Mouse (Mus musculus): ENCODE results near the gene Gm49405. TPM values are rescaled to one million over a fixed set of nuclear protein-coding genes. Genes with fewer than 3 reads are reported as not detected.

The Gm49405 gene
- polyA plus RNA-seq, 1 experiment, result 3.1 TPM

DNA sequence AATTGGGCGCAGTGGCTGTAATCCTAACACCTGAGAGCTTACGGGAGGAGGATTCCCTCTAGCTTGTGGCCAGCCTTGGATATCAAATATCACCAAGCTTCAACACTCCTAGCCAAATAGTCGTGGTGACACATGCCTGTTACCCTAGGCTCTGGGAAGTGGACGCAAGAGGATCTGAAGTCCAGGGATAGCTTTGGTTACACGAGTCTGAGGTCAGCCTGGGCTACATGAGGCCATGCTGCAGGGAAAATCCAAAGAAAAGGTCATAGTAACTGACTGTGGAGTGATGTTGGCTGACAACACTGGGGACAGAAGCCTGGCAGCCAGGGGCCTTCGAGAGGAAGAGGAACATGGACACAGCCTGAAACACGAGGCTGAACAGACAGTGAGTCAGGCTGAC is 4.3 kb upstream of the Gm49405 start:
- H3K27ac ChIP-seq (ENCODE audit: insufficient read depth, low read length), result no peak overlapping the region
- H3K4me1 ChIP-seq (ENCODE audit: control insufficient read depth, insufficient read depth, low read length), result no peaks in the 10 kb centered on the region
- no peak overlapping the region for H3K4me3 ChIP-seq (ENCODE audit: insufficient read depth, low read length)
- no peak for TF ChIP-seq POLR2A (IDR thresholded peaks at IDR 0.05; ENCODE audit: extremely low read depth, insufficient read depth, low read length)
- no peak for TF ChIP-seq CTCF (IDR thresholded peaks at IDR 0.05; ENCODE audit: extremely low read depth, insufficient read depth, low read length)

DNA sequence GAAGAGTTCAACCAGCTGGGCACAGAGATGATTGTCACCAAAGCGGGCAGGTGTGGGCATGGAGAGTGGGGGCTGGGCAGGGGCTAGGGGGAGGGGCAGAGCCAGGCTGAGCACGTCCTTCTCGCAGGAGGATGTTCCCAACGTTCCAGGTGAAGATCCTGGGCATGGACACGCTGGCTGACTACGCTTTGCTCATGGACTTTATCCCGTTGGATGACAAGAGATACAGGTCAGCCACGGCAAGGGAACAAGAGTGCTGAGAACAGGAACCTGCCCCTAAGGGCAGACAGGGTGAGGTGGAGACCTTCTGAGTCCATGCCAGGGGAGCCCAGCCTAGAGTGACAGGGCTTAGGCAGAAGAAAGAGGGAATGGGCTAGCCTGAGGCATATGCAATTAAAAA is 3.7 kb upstream of the Gm49405 start:
- no peak overlapping the region for H3K27ac ChIP-seq (ENCODE audit: insufficient read depth, low read length)
- H3K4me1 ChIP-seq (ENCODE audit: control insufficient read depth, insufficient read depth, low read length), result no peaks in the 10 kb centered on the region
- H3K4me3 ChIP-seq (ENCODE audit: insufficient read depth, low read length), result no peak overlapping the region
- TF ChIP-seq POLR2A (IDR thresholded peaks at IDR 0.05; ENCODE audit: extremely low read depth, insufficient read depth, low read length), result no peak
- TF ChIP-seq CTCF (IDR thresholded peaks at IDR 0.05; ENCODE audit: extremely low read depth, insufficient read depth, low read length), result no peak

DNA sequence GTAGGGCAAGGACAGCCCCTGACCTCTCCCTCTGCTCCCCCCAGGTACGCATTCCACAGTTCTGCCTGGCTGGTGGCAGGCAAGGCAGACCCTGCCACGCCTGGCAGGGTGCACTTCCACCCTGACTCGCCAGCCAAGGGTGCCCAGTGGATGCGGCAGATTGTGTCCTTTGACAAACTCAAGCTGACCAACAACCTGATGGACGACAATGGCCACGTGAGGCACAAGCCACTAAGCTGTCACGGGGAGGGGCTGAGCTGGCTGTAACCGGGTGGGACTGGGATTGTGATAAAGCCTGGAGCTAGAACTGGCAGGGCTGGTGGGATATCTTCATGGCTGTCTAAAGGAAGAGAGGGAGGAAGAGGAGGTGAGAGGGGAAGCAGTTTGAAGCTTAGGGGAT is 3.2 kb upstream of the Gm49405 start:
- no peaks in the 10 kb centered on the region for H3K4me1 ChIP-seq (ENCODE audit: control insufficient read depth, insufficient read depth, low read length)
- H3K4me3 ChIP-seq (ENCODE audit: insufficient read depth, low read length), result no peak overlapping the region
- H3K27ac ChIP-seq (ENCODE audit: insufficient read depth, low read length), result no peak overlapping the region
- TF ChIP-seq CTCF (IDR thresholded peaks at IDR 0.05; ENCODE audit: extremely low read depth, insufficient read depth, low read length), result no peak
- TF ChIP-seq POLR2A (IDR thresholded peaks at IDR 0.05; ENCODE audit: extremely low read depth, insufficient read depth, low read length), result no peak

DNA sequence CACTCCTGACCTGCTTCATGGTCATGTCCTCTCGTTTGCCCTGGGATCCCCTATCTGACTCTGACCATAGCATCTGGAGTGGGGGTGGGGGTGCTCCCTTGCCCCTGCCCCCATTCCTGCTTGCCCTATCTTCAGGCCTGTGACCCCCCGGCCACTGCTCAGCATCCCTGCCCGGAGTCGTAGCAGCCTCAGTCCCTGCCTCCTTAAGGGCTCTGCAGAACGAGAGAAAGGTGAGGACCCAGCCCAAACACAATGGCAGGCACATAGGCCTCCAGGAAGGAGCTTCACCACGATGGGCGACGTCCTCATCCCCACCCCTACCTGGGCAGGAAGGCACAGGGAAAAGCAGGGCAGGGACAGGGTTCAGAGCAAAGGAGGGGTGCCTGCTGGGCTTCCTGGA is 2.1 kb upstream of the Gm49405 start:
- Histone ChIP-seq H3K27ac (ENCODE audit: insufficient read depth, low read length) (no peak overlapping the region), H3K4me3 (ENCODE audit: insufficient read depth, low read length) (no peak overlapping the region), H3K4me1 (ENCODE audit: control insufficient read depth, insufficient read depth, low read length) (no peaks in the 10 kb centered on the region)
- no peak for TF ChIP-seq CTCF (IDR thresholded peaks at IDR 0.05; ENCODE audit: extremely low read depth, insufficient read depth, low read length)
- no peak for TF ChIP-seq POLR2A (IDR thresholded peaks at IDR 0.05; ENCODE audit: extremely low read depth, insufficient read depth, low read length)

DNA sequence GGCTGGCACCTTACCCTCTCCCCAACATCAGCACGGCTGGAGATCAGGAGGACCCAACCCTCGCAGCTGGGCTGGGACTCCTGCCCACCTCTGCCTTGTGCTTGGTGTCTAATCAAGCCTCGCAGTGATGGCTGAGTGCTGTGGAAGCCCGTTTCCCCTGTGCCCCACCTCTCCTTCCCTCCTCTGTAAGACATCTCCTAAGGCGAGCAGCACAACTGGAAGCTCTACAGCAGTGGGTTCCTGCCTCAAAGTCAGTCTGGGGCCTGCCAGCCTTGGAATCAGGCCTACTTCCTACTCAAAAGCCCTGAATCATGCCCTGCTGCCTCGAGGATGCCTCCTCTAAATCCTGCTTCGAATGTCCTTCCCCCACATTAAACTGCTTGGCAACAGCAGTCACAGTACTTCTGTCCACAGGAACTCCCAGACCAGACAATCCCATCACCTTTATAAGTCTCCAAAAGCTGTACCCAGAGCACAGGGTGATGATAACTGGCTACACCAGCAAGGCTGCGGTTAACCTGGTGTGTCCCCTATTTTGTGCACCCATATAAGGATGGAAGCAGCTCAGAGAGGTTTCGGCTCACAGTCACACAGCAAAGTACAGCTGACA is 1.2 kb upstream of the Gm49405 start:
- Histone ChIP-seq H3K27ac (ENCODE audit: insufficient read depth, low read length) (no peak overlapping the region), H3K4me3 (ENCODE audit: insufficient read depth, low read length) (no peak overlapping the region)
- no peak for TF ChIP-seq POLR2A (IDR thresholded peaks at IDR 0.05; ENCODE audit: extremely low read depth, insufficient read depth, low read length)

DNA sequence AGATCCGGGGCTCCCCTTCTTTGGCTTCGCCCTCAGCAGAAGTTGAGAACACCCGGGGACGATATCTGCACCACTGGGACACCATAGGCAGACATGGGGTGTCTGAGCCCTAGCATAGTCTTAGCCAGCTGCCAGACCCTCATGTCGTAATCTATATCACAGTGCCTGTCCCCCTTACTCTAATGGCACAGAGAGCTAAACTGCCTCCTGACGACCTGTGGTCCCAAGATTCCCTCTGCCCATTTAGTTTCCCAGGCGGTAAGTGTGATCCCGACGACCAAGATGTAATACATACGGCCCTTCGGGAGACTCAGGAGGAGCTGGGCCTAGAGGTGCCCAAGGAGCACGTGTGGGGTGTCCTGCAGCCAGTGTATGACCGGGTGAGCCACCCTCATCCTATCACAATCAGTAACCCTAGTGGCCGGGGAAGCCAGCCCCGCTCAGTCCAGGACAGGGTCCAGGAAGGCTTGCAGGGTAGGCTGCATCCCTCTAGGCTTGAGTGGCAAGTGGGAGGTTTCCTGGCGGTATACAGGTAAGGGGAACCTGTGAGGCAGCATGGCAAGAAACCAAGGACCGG is 611 bp downstream of the Gm49405 start:
- TF ChIP-seq CTCF (IDR thresholded peaks at IDR 0.05; ENCODE audit: extremely low read depth, insufficient read depth, low read length) (no peak), POLR2A (IDR thresholded peaks at IDR 0.05; ENCODE audit: extremely low read depth, insufficient read depth, low read length) (no peak)
- Histone ChIP-seq H3K4me3 (ENCODE audit: insufficient read depth, low read length) (peak overlapping the region; percentile 51), H3K4me1 (ENCODE audit: control insufficient read depth, insufficient read depth, low read length) (no peaks in the 10 kb centered on the region), H3K27ac (ENCODE audit: insufficient read depth, low read length) (no peak overlapping the region)

More for the DNA sequence above, 1.2 kb upstream of the Gm49405 start:
- no peaks in the 10 kb centered on the region for H3K4me1 ChIP-seq (ENCODE audit: control insufficient read depth, insufficient read depth, low read length)

DNA sequence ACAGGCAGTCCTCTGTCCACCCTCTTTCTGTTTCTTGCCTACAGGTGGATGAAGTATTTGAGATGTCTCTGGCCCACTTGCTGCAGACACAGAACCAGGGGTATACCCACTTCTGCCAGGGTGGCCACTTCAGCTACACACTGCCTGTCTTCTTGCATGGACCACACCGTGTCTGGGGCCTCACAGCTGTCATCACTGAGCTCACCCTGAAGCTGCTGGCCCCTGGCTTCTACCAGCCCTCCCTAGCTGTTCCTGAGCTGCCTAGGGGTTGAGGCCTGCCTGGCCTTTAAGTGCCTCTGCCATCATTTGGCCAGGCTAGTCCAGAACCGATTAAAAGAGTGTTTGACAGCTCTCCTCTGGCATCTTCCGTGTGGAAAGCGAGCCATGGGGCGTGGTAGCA is 1.3 kb downstream of the Gm49405 start:
- Histone ChIP-seq H3K4me3 (ENCODE audit: insufficient read depth, low read length) (no peak overlapping the region), H3K27ac (ENCODE audit: insufficient read depth, low read length) (no peak overlapping the region), H3K4me1 (ENCODE audit: control insufficient read depth, insufficient read depth, low read length) (no peaks in the 10 kb centered on the region)
- no peak for TF ChIP-seq CTCF (IDR thresholded peaks at IDR 0.05; ENCODE audit: extremely low read depth, insufficient read depth, low read length)
- TF ChIP-seq POLR2A (IDR thresholded peaks at IDR 0.05; ENCODE audit: extremely low read depth, insufficient read depth, low read length), result no peak

DNA sequence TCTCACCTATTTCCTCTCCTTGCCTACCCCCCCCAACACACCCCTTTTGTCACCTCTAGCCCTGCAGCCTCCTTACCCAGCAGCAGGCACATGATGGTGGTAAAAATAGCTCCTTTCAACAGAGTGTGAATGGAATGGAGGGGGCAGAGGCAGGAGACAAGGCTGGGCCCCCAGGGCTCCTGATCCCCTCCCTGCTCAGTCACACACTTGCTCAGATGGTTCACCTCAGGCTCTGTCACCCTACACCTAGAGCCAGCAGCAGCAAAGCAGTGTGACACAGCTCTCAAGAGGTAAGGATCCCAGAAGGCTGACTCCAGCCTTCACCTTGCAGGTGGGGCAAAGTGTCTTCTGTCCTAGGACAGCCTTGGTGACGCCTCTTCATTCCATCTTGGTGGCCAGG is 2.7 kb downstream of the Gm49405 start, which contains the start of gene Doc2g:
TSS of gene Doc2g (plus strand) at position 202 of the 400 bp plus-strand sequence.
- TF ChIP-seq POLR2A (IDR thresholded peaks at IDR 0.05; ENCODE audit: extremely low read depth, insufficient read depth, low read length), result no peak
- TF ChIP-seq CTCF (IDR thresholded peaks at IDR 0.05; ENCODE audit: extremely low read depth, insufficient read depth, low read length), result no peak
- no peak within 1 kb of the TSS for H3K27ac ChIP-seq (ENCODE audit: insufficient read depth, low read length)
- no peak within 1 kb of the TSS for H3K4me3 ChIP-seq (ENCODE audit: insufficient read depth, low read length)
- H3K4me1 ChIP-seq (ENCODE audit: control insufficient read depth, insufficient read depth, low read length), result no peaks in the 10 kb centered on the region

DNA sequence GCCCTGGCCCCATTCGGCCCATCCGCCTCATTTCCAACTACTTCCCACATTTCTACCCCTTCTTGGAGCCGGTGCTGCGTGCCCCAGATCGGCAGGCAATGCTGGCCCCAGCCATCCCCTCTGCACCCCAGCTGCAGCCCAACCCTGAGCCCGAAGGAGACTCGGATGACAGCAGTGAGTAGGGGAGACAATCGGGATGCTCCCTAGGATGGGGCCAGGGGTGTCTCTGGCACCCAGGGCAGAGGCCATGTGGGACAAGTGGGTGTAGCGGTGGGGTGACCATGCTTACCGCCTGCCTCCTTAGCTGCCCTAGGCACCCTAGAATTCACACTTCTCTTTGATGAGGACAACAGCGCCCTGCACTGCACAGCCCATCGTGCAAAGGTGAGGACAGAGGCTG is 3.2 kb downstream of the Gm49405 start:
- Histone ChIP-seq H3K27ac (ENCODE audit: insufficient read depth, low read length) (no peak overlapping the region), H3K4me3 (ENCODE audit: insufficient read depth, low read length) (no peak overlapping the region), H3K4me1 (ENCODE audit: control insufficient read depth, insufficient read depth, low read length) (no peaks in the 10 kb centered on the region)
- no peak for TF ChIP-seq CTCF (IDR thresholded peaks at IDR 0.05; ENCODE audit: extremely low read depth, insufficient read depth, low read length)
- no peak for TF ChIP-seq POLR2A (IDR thresholded peaks at IDR 0.05; ENCODE audit: extremely low read depth, insufficient read depth, low read length)

DNA sequence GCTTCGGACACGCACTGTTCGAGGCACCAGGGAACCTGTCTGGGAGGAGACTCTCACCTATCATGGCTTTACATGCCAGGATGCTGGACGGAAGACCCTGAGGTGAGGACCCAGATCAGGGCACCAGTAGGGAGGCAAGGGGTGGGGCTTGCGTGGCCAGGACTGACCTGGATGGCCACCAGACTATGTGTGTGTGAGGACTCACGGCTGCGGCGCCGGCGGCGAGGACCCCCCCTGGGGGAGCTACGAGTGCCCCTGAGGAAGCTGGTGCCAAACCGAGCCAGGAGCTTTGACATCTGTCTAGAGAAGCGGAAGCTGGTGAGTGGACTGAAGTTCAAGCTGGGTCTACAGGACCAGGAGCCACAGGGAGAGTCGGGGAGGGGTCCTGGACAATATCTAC is 3.9 kb downstream of the Gm49405 start:
- H3K4me1 ChIP-seq (ENCODE audit: control insufficient read depth, insufficient read depth, low read length), result no peaks in the 10 kb centered on the region
- no peak overlapping the region for H3K4me3 ChIP-seq (ENCODE audit: insufficient read depth, low read length)
- no peak overlapping the region for H3K27ac ChIP-seq (ENCODE audit: insufficient read depth, low read length)
- no peak for TF ChIP-seq POLR2A (IDR thresholded peaks at IDR 0.05; ENCODE audit: extremely low read depth, insufficient read depth, low read length)
- no peak for TF ChIP-seq CTCF (IDR thresholded peaks at IDR 0.05; ENCODE audit: extremely low read depth, insufficient read depth, low read length)

Data from cortical plate, adult 2 months (tissue).